24 mouse cellular contexts compared by ENCODE assay signal in genomic region chr3:88827231-88827630, GRCm38 (mm10).
"Had no signal": no experiment of that assay in that cellular context is flagged by ENCODE, and none has a peak within 500 bp of the region (broad histone marks: within the 10 kb centered on the region; RNA-seq: fewer than 3 reads in every experiment).

No protein-coding gene starts in this region.

- DNase-seq: cerebellum, adult 2 months; cerebellum, adult 8-10 months; cerebellum, adult 9-10 months; cerebellum, adult 9-11 months; cerebellum, postnatal 14 days; cerebellum, postnatal 25 days; cerebellum, postnatal 36 days; embryo, embryonic 11 days; forebrain, postnatal 0 days; gastrocnemius, adult 2 months; gastrocnemius, postnatal 10 days; gastrocnemius, postnatal 14 days; gastrocnemius, postnatal 25 days; gastrocnemius, postnatal 36 days; heart, adult 18-20 months had no signal

- H3K27me3 ChIP-seq: embryonic facial prominence, embryonic 12.5 days; embryonic facial prominence, embryonic 13.5 days; embryonic facial prominence, embryonic 15.5 days; forebrain, embryonic 12.5 days; forebrain, embryonic 13.5 days; forebrain, embryonic 15.5 days had no signal

- H3K9ac ChIP-seq: embryonic facial prominence, embryonic 12.5 days; embryonic facial prominence, embryonic 13.5 days; embryonic facial prominence, embryonic 15.5 days; forebrain, embryonic 12.5 days; forebrain, embryonic 13.5 days; forebrain, embryonic 15.5 days; forebrain, postnatal 0 days had no signal

- H3K27ac ChIP-seq: embryonic facial prominence, embryonic 10.5 days; embryonic facial prominence, embryonic 12.5 days; embryonic facial prominence, embryonic 13.5 days; embryonic facial prominence, embryonic 15.5 days; forebrain, embryonic 10.5 days; forebrain, embryonic 12.5 days; forebrain, embryonic 13.5 days; forebrain, embryonic 15.5 days; gastrocnemius, adult 2 months had no signal

- H3K9me3 ChIP-seq: embryonic facial prominence, embryonic 10.5 days; embryonic facial prominence, embryonic 12.5 days; embryonic facial prominence, embryonic 13.5 days; embryonic facial prominence, embryonic 15.5 days; forebrain, embryonic 10.5 days; forebrain, embryonic 12.5 days; forebrain, embryonic 13.5 days; forebrain, embryonic 15.5 days had no signal

- H3K4me1 ChIP-seq: embryonic facial prominence, embryonic 12.5 days; forebrain, embryonic 12.5 days; forebrain, embryonic 15.5 days had no signal

- H3K4me3 ChIP-seq: embryonic facial prominence, embryonic 10.5 days; embryonic facial prominence, embryonic 12.5 days; embryonic facial prominence, embryonic 13.5 days; embryonic facial prominence, embryonic 15.5 days; erythroblast, embryonic 14.5 days; forebrain, embryonic 10.5 days; forebrain, embryonic 12.5 days; forebrain, embryonic 13.5 days; forebrain, embryonic 15.5 days; gastrocnemius, adult 2 months had no signal
